Mouse (Mus musculus): ENCODE measurements around the gene Rpp21. TPM values are rescaled to one million over a fixed set of nuclear protein-coding genes. Genes with fewer than 3 reads are reported as not detected.

Gene Rpp21
- polyA plus RNA-seq (2017; shearing (Covaris generic)), result 100 to 1,000 TPM; 178 to 195 TPM

- ATAC-seq, result no peak
Measured at GRCm38 (mm10) chr17:36257969-36258368, at the start of gene Rpp21. TSS of gene Rpp21 (minus strand) at chr17:36258069.

GRCm38 (mm10) chr17:36286390-36286789, 28.5 kb upstream of the Rpp21 start, which contains the start of gene H2-M10.2:
TSS of gene H2-M10.2 (minus strand) at chr17:36286490.
- no peak for ATAC-seq

GRCm38 (mm10) chr17:36281521-36282245, 23.8 kb upstream of the Rpp21 start:
- no peak for ATAC-seq

- ATAC-seq, result no peak
Measured at GRCm38 (mm10) chr17:36274776-36275175, 16.9 kb upstream of the Rpp21 start.

- ATAC-seq, result no peak
Measured at GRCm38 (mm10) chr17:36273796-36274195, 15.9 kb upstream of the Rpp21 start.

- ATAC-seq, result no peak
Measured at GRCm38 (mm10) chr17:36272643-36273366, 14.9 kb upstream of the Rpp21 start.

GRCm38 (mm10) chr17:36271586-36272256, 13.9 kb upstream of the Rpp21 start, which contains the start of gene Trim39:
TSS of gene Trim39 (minus strand) at chr17:36272247.
- ATAC-seq, result peak; percentile 88

- peak; percentile 75 for ATAC-seq
Measured at GRCm38 (mm10) chr17:36270956-36271585, 13.2 kb upstream of the Rpp21 start.

- peak; percentile 85 for ATAC-seq
Measured at GRCm38 (mm10) chr17:36265834-36266233, 8.0 kb upstream of the Rpp21 start.

GRCm38 (mm10) chr17:36264273-36264925, 6.5 kb upstream of the Rpp21 start:
- no peak for ATAC-seq

GRCm38 (mm10) chr17:36261511-36262166, 3.8 kb upstream of the Rpp21 start:
- no peak for ATAC-seq

- ATAC-seq, result peak; percentile 96
Measured at GRCm38 (mm10) chr17:36257241-36257947, 475 bp downstream of the Rpp21 start.

GRCm38 (mm10) chr17:36253087-36253600, 4.7 kb downstream of the Rpp21 start:
- no peak for ATAC-seq

- ATAC-seq, result peak; percentile 65
Measured at GRCm38 (mm10) chr17:36252250-36252876, 5.5 kb downstream of the Rpp21 start.

- no peak for ATAC-seq
Measured at GRCm38 (mm10) chr17:36248886-36249285, 9.0 kb downstream of the Rpp21 start.

GRCm38 (mm10) chr17:36245741-36246140, 12.1 kb downstream of the Rpp21 start:
- ATAC-seq, result no peak

GRCm38 (mm10) chr17:36244031-36244430, 13.8 kb downstream of the Rpp21 start:
- ATAC-seq, result no peak

GRCm38 (mm10) chr17:36240637-36241213, 17.1 kb downstream of the Rpp21 start:
- no peak for ATAC-seq

GRCm38 (mm10) chr17:36237321-36237921, 20.4 kb downstream of the Rpp21 start:
- no peak for ATAC-seq

Measured in activated CD4-positive, CD25-positive, alpha-beta regulatory T cell, adult 4 months (primary cell).